In the genomic region with DNA sequence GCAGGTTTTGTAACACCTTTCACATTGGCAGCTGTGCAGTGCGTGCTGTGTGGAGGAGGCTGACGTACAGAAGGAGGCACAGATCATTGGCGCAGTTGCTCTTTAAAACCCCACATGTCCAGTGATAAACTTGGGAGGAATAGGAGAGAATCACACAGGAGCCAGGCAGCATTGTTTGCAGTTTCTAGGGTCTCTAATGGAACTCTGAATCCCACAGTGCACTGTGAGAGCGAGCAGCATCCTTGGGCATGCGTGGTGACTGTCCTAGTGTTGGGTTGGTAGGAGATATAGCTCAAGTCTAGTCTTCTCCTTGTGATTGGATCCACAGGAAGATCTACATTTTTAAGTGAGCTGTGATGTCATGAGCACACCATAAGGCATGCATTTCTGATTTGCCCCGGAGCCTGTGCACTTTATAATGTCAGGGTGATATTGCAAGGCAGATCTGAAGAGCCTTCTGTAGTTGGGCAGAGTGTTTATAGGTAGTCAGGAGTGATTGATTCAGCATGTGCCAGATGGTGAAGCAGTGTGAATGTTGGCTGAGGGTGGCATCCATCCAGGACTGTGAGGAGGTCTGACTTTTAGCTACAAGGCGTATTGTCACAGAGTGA, we compare ENCODE assay signal across 9 mouse cellular contexts.
A peak's percentile ranks its signal among the peaks of the same experiment; 100 is the strongest.
DNase-seq lines count a peak whose midpoint lies in the region; ATAC-seq lines count a peak whose summit lies in the region.
"Had no signal": no experiment of that assay in that cellular context is flagged by ENCODE, and none has a peak within 500 bp of the region (broad histone marks: within the 10 kb centered on the region; RNA-seq: fewer than 3 reads in every experiment).

No protein-coding gene starts in this region.

- no peak overlapping the region for H3K4me3 ChIP-seq in midbrain, embryonic 16.5 days (ENCODE audit: low read depth, low read length)
- H3K4me3 ChIP-seq in kidney, embryonic 14.5 days (ENCODE audit: low read length) = no peak overlapping the region

- no peak overlapping the region for H3K4me2 ChIP-seq in midbrain, embryonic 16.5 days (ENCODE audit: low read length)
- H3K4me2 ChIP-seq in kidney, embryonic 14.5 days (replicated peaks; ENCODE audit: low read depth, low read length) = no peak overlapping the region

- peak; percentile 24 for DNase-seq in heart, postnatal 4 days
- no peak for DNase-seq in heart, postnatal 14 days
- DNase-seq in cerebellum, adult 8-10 months = peak; percentile 89
- peak; percentile 78 to 88 for DNase-seq in layer of hippocampus, adult 18-20 months (ENCODE audit: low spot score in 2 of 2)
- DNase-seq in kidney, postnatal 10 days = no peak
- no peak for DNase-seq in heart, adult 18-20 months

- no peaks in the 10 kb centered on the region for H3K27me3 ChIP-seq in midbrain, embryonic 16.5 days (ENCODE audit: control insufficient read depth, insufficient read depth, low read depth, low read length)
- no peaks in the 10 kb centered on the region for H3K27me3 ChIP-seq in kidney, embryonic 14.5 days (ENCODE audit: control insufficient read depth, insufficient read depth, low read length)

- 0 out of 2 replicates have a peak, but pooled peaks have one; percentile 28 for ATAC-seq in midbrain, embryonic 16.5 days
- no peak for ATAC-seq in kidney, embryonic 14.5 days (ENCODE audit: low FRiP score, low TSS enrichment)

- no peak overlapping the region for H3K9ac ChIP-seq in midbrain, embryonic 16.5 days (ENCODE audit: low read depth, low read length)
- H3K9ac ChIP-seq in kidney, embryonic 14.5 days (ENCODE audit: low read depth, low read length) = no peak overlapping the region
- H3K9ac ChIP-seq: liver, embryonic 14.5 days had no signal

- 83% methylated on average over 7 of the region's 7 CpGs for WGBS in midbrain, embryonic 16.5 days
- WGBS in kidney, embryonic 14.5 days = 84% methylated on average over 7 of the region's 7 CpGs

- no peak overlapping the region for H3K27ac ChIP-seq in midbrain, embryonic 16.5 days (ENCODE audit: low read length)
- H3K27ac ChIP-seq in kidney, embryonic 14.5 days (ENCODE audit: low read depth, low read length) = no peak overlapping the region
- H3K27ac ChIP-seq: liver, embryonic 14.5 days had no signal

- H3K9me3 ChIP-seq in midbrain, embryonic 16.5 days (replicated peaks; ENCODE audit: control insufficient read depth, low read length, poor library complexity, severe bottlenecking) = no peaks in the 10 kb centered on the region
- no peaks in the 10 kb centered on the region for H3K9me3 ChIP-seq in kidney, embryonic 14.5 days (ENCODE audit: control insufficient read depth, low read length)

- no peaks in the 10 kb centered on the region for H3K36me3 ChIP-seq in midbrain, embryonic 16.5 days (ENCODE audit: control insufficient read depth, insufficient read depth, low read length)
- no peaks in the 10 kb centered on the region for H3K36me3 ChIP-seq in kidney, embryonic 14.5 days (ENCODE audit: control insufficient read depth, insufficient read depth, low read length)

- H3K4me1 ChIP-seq in midbrain, embryonic 16.5 days (ENCODE audit: control insufficient read depth, insufficient read depth, low read length) = peaks cover 40% of the 10 kb centered on the region
- peaks cover 10% of the 10 kb centered on the region; the same call in 1 of the 2 replicates for H3K4me1 ChIP-seq in kidney, embryonic 14.5 days (ENCODE audit: control insufficient read depth, insufficient read depth, low read length)

- intact Hi-C loops in heart, postnatal 14 days (cut with DNase I) = no loop called here

Comparison
In these comparisons a context has a peak if more than half of its experiments do, and no peak if none do; other contexts are left out.
1. DNase-seq: peak in heart, postnatal 4 days (single experiment), cerebellum, adult 8-10 months (single experiment) and layer of hippocampus, adult 18-20 months (2 of 2); none in heart, postnatal 14 days (0 of 2), kidney, postnatal 10 days (single experiment) and heart, adult 18-20 months (0 of 2).